Mouse (Mus musculus) neural tube, embryonic 15.5 days (tissue): Measurements from ENCODE around the gene Mtfp1. TPM values are rescaled to one million over a fixed set of nuclear protein-coding genes. Genes with fewer than 3 reads are reported as not detected.
A peak's percentile ranks its signal among the peaks of the same experiment; 100 is the strongest.

Source experiments
- ATAC-seq: fragments of 200-750 bp; cut with Nextera tagmentation; 2 replicates; pipeline ENCODE4 v1.8.0; 2017; ENCODE audit warnings: mild to moderate bottlenecking, moderate TSS enrichment, moderate library complexity; ENCODE audit not compliant: low FRiP score
- H3K27ac ChIP-seq: fragments of 300-500 bp; sonication (generic); replicated peaks from 2 replicates; pipeline ENCODE4 v1.5.1; 2015; ENCODE audit warnings: mild to moderate bottlenecking, inconsistent platforms
- H3K27me3 ChIP-seq: fragments of 300-500 bp; sonication (generic); replicated peaks from 2 replicates; pipeline ENCODE4 v1.6.1; 2015; ENCODE audit warnings: inconsistent platforms
- H3K36me3 ChIP-seq: fragments of 300-500 bp; sonication (generic); 2 replicates; pipeline ENCODE4 v1.6.1; 2015; ENCODE audit warnings: inconsistent platforms
- H3K4me1 ChIP-seq: fragments of 300-500 bp; sonication (generic); 2 replicates; pipeline ENCODE4 v1.6.1; 2015; ENCODE audit warnings: inconsistent platforms
- H3K4me2 ChIP-seq: fragments of 300-500 bp; sonication (generic); 2 replicates; pipeline ENCODE4 v1.6.1; 2015; ENCODE audit warnings: inconsistent platforms, mild to moderate bottlenecking, moderate library complexity
- H3K4me3 ChIP-seq: fragments of 300-500 bp; sonication (generic); replicated peaks from 2 replicates; pipeline ENCODE4 v1.5.1; 2015; ENCODE audit warnings: mild to moderate bottlenecking, inconsistent platforms
- H3K9ac ChIP-seq: fragments of 300-500 bp; sonication (generic); replicated peaks from 2 replicates; pipeline ENCODE4 v1.6.1; 2015; ENCODE audit warnings: mild to moderate bottlenecking, inconsistent platforms
- H3K9me3 ChIP-seq: fragments of 300-500 bp; sonication (generic); replicated peaks from 2 replicates; pipeline ENCODE4 v1.6.1; 2016; ENCODE audit warnings: inconsistent platforms
- WGBS: fragments of 180-500 bp; shearing (Covaris S2); methylation state at CpG from one replicate; pipeline ENCODE4 v1.1.7; 2015; ENCODE audit warnings: mixed read lengths; 5-methylcytosine and 5-hydroxymethylcytosine counted together
- polyA plus RNA-seq: library from polyadenylated mRNA; unstranded; fragments of >200 nt; fragmentation: Nextera tagmentation; extraction: Ambion mirVana; gene quantifications from 2 replicates; pipeline ENCODE4 v1.2.1, GENCODE M21; 2015

Mtfp1 gene
- polyA plus RNA-seq, 1 experiment from 2014 or later, result 13.1 TPM

GRCm38 (mm10) chr11:4097091-4097621 lies 1.9 kb upstream of the Mtfp1 start:
- no peaks in the 10 kb centered on the region for H3K27me3 ChIP-seq
- H3K4me1 ChIP-seq, result peaks cover 38% of the 10 kb centered on the region
- no peaks in the 10 kb centered on the region for H3K36me3 ChIP-seq
- H3K4me3 ChIP-seq, result peak overlapping the region; percentile 60
- peak; percentile 54 for ATAC-seq
- 29% methylated on average over 10 of the region's 10 CpGs for WGBS
- peak overlapping the region; percentile 77 for H3K9ac ChIP-seq
- peak overlapping the region; percentile 92 for H3K27ac ChIP-seq
- H3K4me2 ChIP-seq, result peak overlapping the region; percentile 84
- no peaks in the 10 kb centered on the region for H3K9me3 ChIP-seq

- Histone ChIP-seq H3K36me3 (peaks cover 8% of the 10 kb centered on the region), H3K27me3 (no peaks in the 10 kb centered on the region), H3K4me3 (peak overlapping the region; percentile 60), H3K9ac (peak overlapping the region; percentile 77), H3K27ac (peak overlapping the region; percentile 92), H3K4me2 (peak overlapping the region; percentile 84), H3K4me1 (peaks cover 38% of the 10 kb centered on the region), H3K9me3 (no peaks in the 10 kb centered on the region)
- peak; percentile 96 for ATAC-seq
- 3% methylated on average over 45 of the region's 45 CpGs for WGBS
These were observed 1.1 kb upstream of the Mtfp1 start for GRCm38 (mm10) chr11:4096054-4096984.

GRCm38 (mm10) chr11:4094378-4095170 lies 671 bp downstream of the Mtfp1 start:
- H3K4me2 ChIP-seq, result peak overlapping the region; percentile 84
- peak overlapping the region; percentile 87 for H3K27ac ChIP-seq
- 6% methylated on average over 23 of the region's 24 CpGs for WGBS
- peaks cover 38% of the 10 kb centered on the region for H3K4me1 ChIP-seq
- no peak for ATAC-seq
- no peaks in the 10 kb centered on the region for H3K27me3 ChIP-seq
- H3K4me3 ChIP-seq, result peak overlapping the region; percentile 60
- peaks cover 15% of the 10 kb centered on the region for H3K36me3 ChIP-seq
- no peaks in the 10 kb centered on the region for H3K9me3 ChIP-seq
- peak overlapping the region; percentile 52 for H3K9ac ChIP-seq

GRCm38 (mm10) chr11:4093459-4094377 lies 1.5 kb downstream of the Mtfp1 start:
- 92% methylated on average over 18 of the region's 18 CpGs for WGBS
- ATAC-seq, result no peak
- Histone ChIP-seq H3K4me3 (peak overlapping the region; percentile 60), H3K36me3 (peaks cover 15% of the 10 kb centered on the region), H3K9ac (peak overlapping the region; percentile 52), H3K27ac (no peak overlapping the region), H3K27me3 (no peaks in the 10 kb centered on the region), H3K4me2 (peak overlapping the region; percentile 84), H3K9me3 (no peaks in the 10 kb centered on the region), H3K4me1 (peaks cover 38% of the 10 kb centered on the region)

GRCm38 (mm10) chr11:4087267-4087666 lies 8.0 kb downstream of the Mtfp1 start:
- Histone ChIP-seq H3K27me3 (no peaks in the 10 kb centered on the region), H3K9ac (no peak overlapping the region), H3K4me3 (no peak overlapping the region), H3K9me3 (no peaks in the 10 kb centered on the region), H3K4me2 (no peak overlapping the region), H3K4me1 (peaks cover 7% of the 10 kb centered on the region; the same call in 1 of the 2 replicates), H3K27ac (0 out of 2 replicates have a peak overlapping the region, but pooled peaks have one; percentile 15), H3K36me3 (peaks cover 15% of the 10 kb centered on the region)
- ATAC-seq, result no peak
- 46% methylated on average over 2 of the region's 2 CpGs for WGBS

- peaks cover 6% of the 10 kb centered on the region for H3K36me3 ChIP-seq
- 44% methylated on average over 1 of the region's 1 CpGs for WGBS
These were observed 9.0 kb downstream of the Mtfp1 start for GRCm38 (mm10) chr11:4086246-4086645.

GRCm38 (mm10) chr11:4083316-4084078 lies 11.7 kb downstream of the Mtfp1 start:
- Histone ChIP-seq H3K36me3 (no peaks in the 10 kb centered on the region), H3K27me3 (no peaks in the 10 kb centered on the region; the same call in 1 of the 2 replicates), H3K4me2 (no peak overlapping the region), H3K4me3 (no peak overlapping the region), H3K27ac (no peak overlapping the region), H3K9ac (no peak overlapping the region), H3K9me3 (no peaks in the 10 kb centered on the region), H3K4me1 (peaks cover 7% of the 10 kb centered on the region; the same call in 1 of the 2 replicates)
- 32% methylated on average over 5 of the region's 5 CpGs for WGBS
- ATAC-seq, result no peak

More at GRCm38 (mm10) chr11:4086246-4086645, 9.0 kb downstream of the Mtfp1 start:
- H3K4me3 ChIP-seq, result no peak overlapping the region
- ATAC-seq, result no peak
- no peak overlapping the region for H3K4me2 ChIP-seq
- H3K27ac ChIP-seq, result no peak overlapping the region
- H3K27me3 ChIP-seq, result no peaks in the 10 kb centered on the region
- no peak overlapping the region for H3K9ac ChIP-seq
- H3K9me3 ChIP-seq, result no peaks in the 10 kb centered on the region
- peaks cover 7% of the 10 kb centered on the region; the same call in 1 of the 2 replicates for H3K4me1 ChIP-seq

- 11% methylated on average over 4 of the region's 4 CpGs for WGBS
- H3K27me3 ChIP-seq, result no peaks in the 10 kb centered on the region; the same call in 1 of the 2 replicates
- no peaks in the 10 kb centered on the region for H3K36me3 ChIP-seq
- ATAC-seq, result no peak
- no peak overlapping the region for H3K9ac ChIP-seq
- H3K4me1 ChIP-seq, result no peaks in the 10 kb centered on the region
- no peak overlapping the region for H3K4me2 ChIP-seq
- H3K9me3 ChIP-seq, result no peaks in the 10 kb centered on the region
- H3K27ac ChIP-seq, result no peak overlapping the region
- H3K4me3 ChIP-seq, result no peak overlapping the region
These were observed 15.0 kb downstream of the Mtfp1 start for GRCm38 (mm10) chr11:4080219-4080618.

GRCm38 (mm10) chr11:4078267-4078933 lies 16.8 kb downstream of the Mtfp1 start:
- H3K4me3 ChIP-seq, result no peak overlapping the region
- no peak overlapping the region for H3K4me2 ChIP-seq
- 90% methylated on average over 7 of the region's 7 CpGs for WGBS
- no peaks in the 10 kb centered on the region for H3K36me3 ChIP-seq
- H3K9me3 ChIP-seq, result no peaks in the 10 kb centered on the region
- no peaks in the 10 kb centered on the region for H3K4me1 ChIP-seq
- ATAC-seq, result no peak
- H3K9ac ChIP-seq, result no peak overlapping the region
- no peaks in the 10 kb centered on the region; the same call in none of the 2 replicates for H3K27me3 ChIP-seq
- H3K27ac ChIP-seq, result no peak overlapping the region

GRCm38 (mm10) chr11:4076633-4077032 lies 18.6 kb downstream of the Mtfp1 start:
- ATAC-seq, result no peak
- WGBS, result 19% methylated on average over 8 of the region's 8 CpGs
- Histone ChIP-seq H3K4me3 (no peak overlapping the region), H3K4me1 (no peaks in the 10 kb centered on the region), H3K36me3 (no peaks in the 10 kb centered on the region), H3K9ac (no peak overlapping the region), H3K9me3 (no peaks in the 10 kb centered on the region), H3K4me2 (no peak overlapping the region), H3K27me3 (no peaks in the 10 kb centered on the region; the same call in none of the 2 replicates), H3K27ac (no peak overlapping the region)
